Mouse (Mus musculus): ENCODE measurements around the gene Gm3448.

DNA sequence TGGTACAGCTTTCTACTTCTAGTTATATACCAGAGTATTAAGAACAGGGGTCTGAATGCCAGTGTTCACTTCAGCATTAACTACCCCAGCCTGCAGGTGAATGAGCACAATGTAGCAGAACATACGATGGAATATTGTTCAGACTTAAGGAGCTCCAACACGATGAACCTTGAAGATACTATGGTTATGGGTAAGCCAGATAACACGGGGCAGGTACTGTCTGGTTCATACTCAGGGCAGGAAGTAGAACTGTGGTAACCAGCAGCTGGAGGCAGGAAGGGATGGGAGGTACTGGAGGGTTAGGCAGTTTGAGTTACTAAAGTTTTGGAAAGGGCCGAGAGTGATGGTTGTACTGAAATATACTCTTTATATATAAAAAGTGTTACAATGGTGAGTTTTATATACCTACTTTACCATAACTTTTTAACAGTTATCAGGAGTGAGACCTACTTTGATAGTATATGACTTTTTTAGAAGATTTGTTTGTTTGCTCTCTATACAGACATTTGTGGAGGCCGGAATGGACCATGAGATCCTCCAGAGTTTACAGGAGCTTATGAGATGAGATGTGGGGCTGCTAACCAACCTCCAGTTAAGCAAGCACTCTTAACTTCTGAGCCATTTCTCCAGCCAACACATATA lies 82.5 kb downstream of the Gm3448 start:
- TF ChIP-seq CTCF (IDR thresholded peaks at IDR 0.05; ENCODE audit: extremely low read depth, insufficient read length, insufficient replicate concordance, low read depth, low read length) = no peak
- TF ChIP-seq POLR2A (IDR thresholded peaks at IDR 0.05; ENCODE audit: low read depth, low read length) = no peak
